Mouse (Mus musculus) liver (tissue): ENCODE results near the gene Ccdc88c.
"Not testable (repeated sequence)": the region's sequence is repeated elsewhere in the genome, so short reads cannot be mapped to it uniquely, and the experiment has no call there.

Experiments used
- DNase-seq: peaks from one replicate; pipeline ENCODE4 v3.0.0-alpha.2; 2020; ENCODE audit warnings: mixed read lengths

Gene Ccdc88c

DNA sequence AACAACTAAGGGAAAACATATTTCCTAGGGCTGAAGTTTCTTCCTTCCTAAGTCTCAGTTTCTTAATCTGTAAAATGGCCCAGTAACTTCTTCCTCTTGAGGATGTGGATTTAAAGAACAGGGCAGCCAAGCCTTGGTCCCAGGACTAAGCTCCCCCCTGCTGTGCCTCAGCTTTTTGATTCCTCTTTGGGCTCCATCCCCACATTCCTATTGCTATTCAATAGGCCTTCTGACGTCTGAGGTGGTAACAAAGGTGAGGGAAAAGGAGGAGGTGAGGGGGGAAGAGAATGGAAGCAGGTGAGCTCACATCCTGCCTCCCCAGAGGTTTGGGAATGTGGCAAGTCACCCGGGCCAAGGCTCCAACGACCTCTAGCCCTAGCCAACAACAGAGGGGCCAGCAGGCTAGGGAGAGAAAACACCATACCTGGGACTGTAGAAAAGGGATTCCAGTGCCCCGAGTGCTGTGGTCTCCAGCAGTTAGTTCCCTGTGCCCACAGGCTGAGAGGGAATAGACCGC is 12.4 kb downstream of the Ccdc88c start:
- no peak for DNase-seq

DNA sequence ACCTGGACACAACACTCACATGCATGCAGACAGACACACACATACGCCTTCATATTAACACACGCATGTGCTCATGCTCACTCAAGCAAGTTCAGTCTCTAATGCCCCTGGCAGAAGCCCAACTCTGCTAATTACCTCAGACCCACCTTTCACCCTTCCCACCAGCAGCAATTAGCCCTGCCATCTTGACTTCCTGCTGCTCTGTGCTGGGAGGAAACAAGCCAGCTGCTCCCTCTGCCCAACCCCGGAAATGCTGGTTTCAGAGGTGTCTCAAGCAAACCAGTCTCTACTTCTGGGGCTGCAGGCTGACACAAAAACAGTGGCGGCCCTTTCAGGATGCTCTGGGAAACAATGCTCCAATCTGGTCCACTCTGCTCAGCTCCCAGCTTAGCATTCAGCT is 12.9 kb downstream of the Ccdc88c start:
- DNase-seq = peak; percentile 27

DNA sequence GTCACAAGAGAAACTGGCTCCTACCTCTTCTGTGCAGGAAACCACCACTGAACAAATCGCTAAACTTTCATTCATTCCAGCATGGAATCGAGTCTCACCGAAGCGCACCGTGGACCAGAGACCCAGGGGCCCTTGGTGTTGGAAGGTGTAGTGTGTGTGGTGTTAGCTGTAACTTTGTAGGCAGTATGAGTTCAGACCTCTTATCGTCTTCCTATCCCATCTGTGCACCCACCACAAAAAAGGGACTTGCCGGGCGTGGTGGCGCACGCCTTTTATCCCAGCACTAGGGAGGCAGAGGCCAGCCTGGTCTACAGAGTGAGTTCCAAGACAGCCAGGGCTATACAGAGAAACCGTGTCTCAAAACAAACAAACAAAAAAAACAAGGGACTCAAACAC is 13.7 kb downstream of the Ccdc88c start:
- DNase-seq = peak; percentile 41

DNA sequence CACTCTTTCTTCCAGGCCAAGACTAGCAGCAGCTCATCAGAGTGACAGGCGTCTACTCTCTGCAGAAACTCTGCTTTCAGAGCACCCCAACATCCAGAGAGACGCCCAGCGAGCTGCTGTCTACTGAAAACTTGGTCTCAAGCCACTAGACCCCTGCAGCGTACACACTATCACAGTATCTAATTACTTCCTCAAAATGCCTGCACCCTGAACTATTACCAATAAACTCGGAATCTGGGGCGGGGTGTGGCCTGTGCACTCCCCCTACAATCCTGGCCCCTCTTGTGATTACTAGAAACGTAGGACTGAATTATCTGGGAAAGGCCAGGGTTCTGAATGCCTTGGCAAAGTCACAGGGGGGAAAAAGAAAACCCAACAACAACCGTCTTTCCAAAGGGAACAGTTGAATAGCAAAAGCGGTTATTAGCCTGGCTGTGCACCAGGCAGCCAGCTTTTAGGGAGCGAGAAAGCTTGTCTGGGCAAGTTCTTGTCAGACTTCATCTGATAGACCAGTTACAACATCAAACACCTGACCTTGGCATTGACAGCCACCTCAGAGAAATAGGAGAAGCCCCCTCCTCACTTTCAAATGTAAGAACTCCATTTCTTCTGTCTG is 14.2 kb downstream of the Ccdc88c start:
- DNase-seq = no peak

DNA sequence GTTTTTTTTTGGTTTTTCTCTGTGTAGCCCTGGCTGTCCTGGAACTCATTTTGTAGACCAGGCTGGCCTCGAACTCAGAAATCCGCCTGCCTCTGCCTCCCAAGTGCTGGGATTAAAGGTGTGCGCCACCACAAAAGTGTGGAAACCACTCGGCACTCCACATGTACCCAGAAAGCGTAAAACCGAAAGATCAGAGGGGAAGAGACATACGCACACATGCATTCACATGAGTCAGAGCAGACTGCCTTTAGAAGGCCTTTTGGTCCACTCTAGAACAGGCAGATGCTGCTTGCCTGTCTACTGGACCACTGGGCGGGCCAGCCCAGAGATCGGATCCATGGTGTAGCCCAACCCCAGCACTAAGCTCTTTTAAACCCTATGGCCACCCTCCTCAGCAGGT is 15.2 kb downstream of the Ccdc88c start:
- DNase-seq = not testable (repeated sequence)

DNA sequence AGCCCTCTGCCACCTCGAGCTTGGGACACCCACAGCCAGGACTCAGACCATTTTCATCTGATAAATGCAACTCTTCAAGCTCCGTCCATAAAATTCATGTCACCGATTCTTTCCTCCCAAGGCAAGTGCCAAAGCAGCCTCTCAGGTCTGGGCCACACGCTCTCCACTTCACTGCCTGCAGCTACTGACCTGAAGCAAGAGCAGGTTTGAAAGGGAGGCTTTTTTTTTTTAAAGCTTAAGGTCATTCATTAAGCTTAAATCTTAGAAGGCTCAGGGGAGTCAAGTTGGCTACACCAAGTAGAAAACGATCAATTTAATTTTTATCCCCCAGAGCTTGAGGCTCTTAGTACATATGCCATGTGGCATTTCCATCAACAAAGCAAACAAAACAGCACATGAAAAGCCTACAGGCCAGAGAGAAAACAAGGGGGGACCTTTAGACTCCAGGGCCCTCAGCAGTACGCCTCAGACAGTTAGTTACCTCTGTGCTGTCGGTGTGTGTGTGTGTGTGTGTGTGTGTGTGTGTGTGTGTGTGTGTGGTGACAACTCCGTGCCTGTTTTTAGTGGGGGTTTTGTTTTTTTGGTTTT is 15.7 kb downstream of the Ccdc88c start:
- no peak for DNase-seq

DNA sequence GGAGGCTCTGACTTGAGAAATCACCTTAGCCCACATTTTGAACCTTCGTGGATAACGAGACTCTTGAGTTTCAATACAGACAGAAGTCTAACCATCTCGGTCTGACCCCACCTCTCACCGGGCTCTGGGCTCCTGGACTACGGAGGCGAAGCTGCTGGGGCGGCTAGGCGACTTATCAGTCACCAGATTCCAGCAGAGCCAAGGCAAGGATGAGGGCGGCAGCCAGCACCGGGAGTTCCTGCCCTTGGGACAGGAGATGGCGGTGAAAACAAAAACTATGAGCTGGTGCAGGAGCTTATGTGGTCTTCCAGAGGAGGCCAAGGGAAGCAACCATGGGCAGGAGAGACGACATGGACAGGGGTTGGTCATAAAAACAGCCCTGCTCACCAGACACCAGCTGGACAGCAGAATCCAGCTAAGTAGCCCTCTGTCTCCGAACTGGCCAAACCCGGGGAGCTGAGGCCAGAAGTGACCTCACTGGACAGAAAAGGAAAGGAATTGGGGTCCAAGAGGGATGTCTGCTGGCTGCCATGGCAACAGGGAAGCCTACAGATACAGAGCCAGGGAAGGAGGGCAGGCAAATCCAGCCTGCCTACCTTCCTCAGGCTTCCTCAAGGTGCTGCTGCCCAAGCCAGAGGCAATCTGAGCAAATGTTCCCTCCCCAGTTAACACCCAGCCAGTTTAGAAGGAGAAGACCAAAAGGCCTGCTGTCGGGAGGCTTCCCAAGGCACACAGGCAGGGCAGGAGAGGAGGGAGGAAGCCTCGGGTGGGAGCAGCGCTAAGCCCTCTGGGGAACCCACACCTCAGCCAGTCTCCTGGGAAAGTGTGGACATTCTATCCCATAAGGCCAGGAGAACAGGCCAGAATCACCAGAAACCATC is 16.4 kb downstream of the Ccdc88c start:
- peak; percentile 63 for DNase-seq

DNA sequence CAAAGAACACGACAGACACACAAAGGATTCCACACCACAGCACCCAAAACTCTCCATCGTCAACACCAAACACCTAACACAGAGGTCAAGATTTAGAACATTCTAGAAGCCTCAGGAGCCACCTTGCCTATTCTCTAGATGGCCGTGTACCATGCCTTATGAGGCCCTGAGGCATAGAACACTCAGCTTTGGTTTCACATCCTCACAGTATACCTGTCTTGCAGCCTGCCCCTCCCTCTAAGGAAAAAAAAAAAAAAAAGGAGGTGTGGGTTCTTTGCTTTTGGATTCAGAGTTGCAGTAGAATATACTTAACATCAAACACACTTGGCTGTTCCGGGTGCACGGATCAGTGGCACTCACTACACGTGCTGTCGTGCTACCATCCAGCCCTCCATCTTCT is 17.8 kb downstream of the Ccdc88c start:
- DNase-seq = no peak

DNA sequence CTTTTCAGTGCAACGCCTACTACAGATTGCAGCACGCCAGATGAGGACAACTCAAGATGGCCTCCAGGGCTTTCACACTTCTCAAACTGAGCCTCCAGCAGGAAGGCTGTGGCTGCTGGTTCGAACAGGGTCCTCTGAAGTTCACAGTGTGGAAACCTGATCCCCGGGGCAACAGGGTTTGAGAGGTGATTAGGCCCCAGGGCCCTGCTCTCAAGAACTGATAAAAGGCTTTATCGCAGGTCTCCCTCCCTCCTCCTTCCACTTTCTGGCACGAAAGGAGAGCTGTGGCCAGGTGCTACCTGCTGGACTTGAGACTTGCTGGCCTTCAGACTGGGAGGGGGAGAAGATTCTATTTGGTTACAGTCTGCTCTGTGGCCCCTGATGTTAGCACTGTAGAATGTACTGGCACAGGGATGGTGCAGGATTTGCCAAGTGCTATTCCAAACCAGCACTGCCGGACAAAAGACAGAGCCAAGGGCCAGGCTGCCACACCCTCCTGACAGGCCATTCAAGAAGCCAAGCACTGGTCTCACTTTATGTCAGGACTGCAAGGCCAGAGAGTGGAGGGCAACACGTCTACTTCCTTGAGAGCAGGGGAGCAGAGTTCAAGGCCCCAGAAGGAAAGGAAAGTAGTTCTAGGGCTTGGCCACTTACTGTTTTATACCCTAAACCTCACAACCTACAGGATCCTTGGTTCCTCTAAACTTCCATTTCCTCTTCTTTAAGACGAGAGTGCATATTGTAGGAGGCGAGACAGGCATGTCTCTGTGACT is 18.5 kb downstream of the Ccdc88c start:
- DNase-seq = peak; percentile 68

DNA sequence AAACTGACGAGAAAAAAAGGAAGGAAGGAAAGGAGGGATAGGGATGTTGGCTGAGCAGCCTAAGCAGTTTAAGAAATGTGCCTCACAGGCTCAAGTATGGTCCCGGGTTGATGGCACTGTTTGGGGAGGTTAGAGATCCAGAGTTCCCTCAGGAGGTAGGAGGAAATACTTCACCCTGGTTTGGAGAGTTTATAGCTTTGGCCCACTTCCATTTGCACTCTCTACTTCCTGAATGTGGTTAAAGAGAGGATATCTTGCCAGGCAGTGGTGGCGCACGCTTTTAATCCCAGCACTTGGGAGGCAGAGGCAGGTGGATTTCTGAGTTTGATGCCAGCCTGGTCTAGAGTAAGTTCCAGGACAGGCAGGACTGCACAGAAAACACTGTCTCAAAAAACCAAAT is 19.6 kb downstream of the Ccdc88c start:
- no peak for DNase-seq

DNA sequence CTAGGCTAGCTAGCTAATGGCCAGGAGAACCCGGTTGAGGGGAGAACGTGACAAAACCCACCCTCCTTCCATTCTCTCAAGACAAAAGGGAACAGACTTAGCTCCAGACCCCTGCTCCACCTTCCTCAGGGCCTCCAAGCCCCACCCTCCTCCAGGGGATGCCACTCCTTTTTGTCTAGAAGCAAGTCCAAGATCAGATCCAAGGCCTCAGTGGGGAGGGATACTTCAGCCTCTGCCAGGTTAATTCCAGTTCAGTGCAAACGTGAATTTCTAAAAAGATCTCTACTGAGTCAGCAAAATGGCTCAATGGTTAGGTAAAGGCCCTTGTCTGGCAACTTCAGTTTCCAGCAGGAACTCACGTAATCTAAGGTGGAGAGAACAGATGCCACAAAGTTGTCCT is 20.2 kb downstream of the Ccdc88c start:
- peak; percentile 47 for DNase-seq

DNA sequence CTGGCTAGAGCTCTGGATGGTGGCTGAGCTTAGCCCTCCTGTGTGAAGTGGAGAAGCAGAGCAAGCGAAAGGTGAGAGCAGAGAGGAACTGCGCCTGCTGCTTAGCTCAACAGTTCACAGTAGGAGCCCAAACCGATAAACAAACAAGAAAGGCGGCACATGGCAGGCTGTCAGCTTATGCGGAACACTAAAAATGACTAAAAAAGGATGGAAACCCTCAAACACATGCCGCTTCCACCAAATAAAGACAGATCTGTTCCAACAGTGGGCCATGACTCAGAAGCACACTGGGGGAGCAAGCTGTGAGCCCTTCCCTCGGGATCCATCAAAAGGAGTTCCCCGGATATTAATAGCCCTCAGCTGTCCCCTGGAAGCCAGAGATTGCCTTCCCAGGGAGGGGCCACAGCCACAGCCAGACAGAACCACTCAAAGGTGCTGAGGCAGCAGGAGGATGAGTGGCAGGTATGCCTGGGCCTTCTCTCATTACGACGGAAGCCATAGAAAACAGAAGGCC is 20.8 kb downstream of the Ccdc88c start:
- no peak for DNase-seq

DNA sequence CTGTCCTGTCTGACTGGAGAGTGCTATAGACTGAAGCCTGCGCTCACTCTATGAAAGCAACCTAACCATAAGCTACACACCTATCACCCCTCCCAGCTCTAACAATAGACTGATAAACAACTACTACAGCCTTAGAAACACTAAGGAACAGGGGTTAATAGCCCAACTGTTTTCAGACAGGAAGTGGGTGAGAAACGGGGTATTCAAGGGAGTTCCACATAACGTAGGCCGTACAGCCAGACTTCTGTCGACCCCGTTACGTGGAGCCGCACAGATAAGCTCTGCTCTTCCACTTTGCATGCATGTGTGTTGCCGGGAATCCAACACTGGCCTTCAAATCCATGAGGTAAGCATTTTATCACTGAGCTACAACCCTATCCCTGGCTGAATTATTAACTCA is 21.4 kb downstream of the Ccdc88c start:
- DNase-seq = no peak

DNA sequence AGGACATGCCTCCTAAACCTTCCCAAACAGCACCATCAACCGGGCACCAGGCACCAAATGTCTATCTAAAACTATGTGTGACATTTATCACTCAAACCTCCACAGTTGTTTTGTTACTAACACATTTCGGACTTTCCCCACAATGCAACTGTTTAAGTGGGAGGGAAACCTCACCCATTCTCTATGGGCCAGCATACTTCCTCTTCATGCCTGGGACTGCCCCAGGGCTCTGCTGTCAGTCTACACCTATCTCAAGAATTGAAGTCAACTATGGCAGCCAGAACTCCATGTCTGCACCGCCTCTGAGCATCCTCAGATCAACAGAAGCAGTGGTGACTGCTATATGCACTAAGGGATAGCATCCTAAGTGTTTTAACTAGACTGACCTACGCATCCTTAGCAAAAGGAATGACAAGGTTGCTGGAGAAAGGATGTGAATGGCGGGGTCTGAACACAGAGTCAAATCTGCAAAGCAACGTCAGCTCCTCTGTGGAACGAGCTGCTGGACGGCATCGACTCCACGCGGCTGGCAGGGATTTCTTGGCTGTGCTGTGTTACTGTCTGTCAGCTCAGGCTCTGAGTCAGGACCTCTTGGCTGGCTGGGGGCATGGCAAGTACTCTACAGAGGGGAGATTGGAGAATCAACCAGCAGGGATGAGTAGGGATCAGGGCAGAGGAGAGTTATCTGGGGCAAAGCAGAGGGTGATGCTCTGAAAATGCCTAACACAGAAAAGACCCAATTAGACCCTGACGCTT is 23.0 kb downstream of the Ccdc88c start:
- no peak for DNase-seq

DNA sequence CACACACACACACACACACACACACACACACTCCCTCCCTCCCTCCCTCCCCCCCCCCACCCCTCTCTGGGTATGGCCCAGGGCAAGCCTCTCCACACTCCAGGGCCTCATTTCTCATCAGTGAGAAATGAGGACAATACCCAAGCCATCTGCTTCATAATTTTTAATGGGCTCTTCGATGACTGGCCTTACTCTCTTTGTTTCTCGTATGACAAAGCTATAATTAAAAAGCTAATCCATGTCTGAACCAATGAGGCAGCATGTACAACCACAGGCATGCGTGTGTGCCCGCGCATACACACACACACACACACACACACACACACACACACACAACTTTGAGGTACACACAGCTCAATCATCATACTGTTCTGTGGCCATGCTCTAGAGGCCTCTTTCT is 23.9 kb downstream of the Ccdc88c start:
- no peak for DNase-seq

DNA sequence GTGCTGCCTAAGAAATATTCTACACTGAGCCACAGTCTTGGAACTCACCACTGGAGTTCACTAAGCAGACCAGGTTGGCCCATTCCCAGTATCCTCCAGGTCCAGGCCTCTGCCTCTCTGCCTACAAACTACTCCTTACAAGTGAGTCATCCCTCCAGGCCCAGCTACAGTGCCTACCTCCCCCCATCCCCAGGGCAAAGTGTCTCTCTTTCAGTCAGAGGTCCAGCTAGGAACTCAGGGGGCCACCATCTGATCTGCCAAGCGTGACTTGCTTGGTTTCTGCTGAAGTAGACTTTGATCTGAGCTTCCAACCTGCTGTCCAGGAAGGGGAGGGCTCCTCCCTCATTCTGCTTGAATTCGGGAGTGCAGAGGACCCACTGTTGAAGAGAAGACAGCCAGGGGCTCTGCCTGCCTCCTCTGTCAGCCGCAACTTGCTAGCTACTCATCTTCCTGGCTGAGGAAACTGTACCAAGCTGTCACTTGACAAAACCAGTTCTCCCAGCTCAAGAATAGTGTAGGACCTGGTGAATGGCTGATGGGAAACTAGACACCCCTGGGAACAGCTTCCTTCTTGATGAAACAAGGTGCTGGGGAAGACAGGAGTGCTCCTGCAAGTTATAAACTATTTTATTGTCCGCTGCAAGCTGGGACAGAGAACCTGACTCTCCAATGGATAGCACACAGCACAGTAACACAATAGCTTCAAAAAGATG is 25.9 kb downstream of the Ccdc88c start:
- no peak for DNase-seq

DNA sequence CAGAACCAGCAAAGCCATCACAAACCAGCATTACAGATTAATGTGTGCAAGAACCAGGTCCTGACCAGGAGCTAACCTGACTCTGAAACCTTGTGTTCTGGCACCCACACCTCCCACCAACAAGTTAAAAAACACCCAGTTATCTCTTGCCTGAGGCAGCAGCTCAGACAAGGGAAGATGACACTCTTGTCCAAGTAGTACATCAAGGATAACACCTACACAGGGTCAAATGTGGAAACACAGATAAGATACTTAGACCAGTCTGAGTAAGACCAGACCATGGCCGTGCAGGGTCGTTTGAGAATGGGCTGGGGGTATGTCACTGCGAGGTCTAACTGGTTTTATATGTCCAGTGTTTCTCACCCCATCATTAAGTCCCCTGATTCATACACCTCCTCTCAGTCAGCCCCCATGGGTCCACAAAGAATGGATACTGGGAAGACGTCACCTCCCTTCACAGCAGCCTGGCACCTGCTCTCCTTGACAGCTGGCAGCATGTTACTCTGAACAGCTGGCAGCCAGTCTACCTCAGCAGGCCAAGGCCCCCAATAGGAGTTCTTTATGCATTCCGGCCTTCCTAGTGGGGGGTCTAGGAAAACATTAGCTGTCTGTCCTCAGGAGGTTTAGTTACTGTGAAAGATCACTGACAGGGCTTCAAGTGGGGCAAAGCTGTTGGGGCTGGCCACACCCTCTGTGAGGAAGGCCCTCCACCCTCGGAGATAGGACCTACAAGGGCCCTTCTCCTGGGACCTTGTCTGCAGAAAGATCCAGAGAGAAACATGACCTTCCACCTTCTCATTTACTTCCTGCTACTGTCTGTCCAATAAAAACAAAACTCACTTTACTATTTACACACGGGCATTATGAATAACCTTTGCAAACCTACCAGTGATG is 29.5 kb downstream of the Ccdc88c start:
- peak; percentile 66 for DNase-seq

DNA sequence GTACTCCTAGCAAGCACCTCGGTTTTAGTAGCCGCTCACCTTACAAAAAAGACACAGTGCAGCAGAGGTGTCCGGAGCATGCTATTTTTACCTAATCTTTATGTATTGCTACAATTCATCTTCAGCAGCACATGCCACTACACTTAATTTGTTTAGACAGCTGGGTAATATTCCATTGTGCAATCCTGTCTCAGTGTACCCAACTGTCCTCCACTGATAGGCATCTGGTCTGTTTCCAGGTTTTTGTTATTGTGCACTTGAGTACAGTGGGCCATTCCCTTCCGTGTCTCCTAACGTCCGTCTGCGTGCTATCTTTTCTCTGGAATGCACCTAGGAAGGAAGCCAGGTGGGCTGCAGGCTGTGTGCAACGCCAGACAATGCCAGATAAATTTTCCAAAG is 30.3 kb downstream of the Ccdc88c start:
- DNase-seq = no peak

DNA sequence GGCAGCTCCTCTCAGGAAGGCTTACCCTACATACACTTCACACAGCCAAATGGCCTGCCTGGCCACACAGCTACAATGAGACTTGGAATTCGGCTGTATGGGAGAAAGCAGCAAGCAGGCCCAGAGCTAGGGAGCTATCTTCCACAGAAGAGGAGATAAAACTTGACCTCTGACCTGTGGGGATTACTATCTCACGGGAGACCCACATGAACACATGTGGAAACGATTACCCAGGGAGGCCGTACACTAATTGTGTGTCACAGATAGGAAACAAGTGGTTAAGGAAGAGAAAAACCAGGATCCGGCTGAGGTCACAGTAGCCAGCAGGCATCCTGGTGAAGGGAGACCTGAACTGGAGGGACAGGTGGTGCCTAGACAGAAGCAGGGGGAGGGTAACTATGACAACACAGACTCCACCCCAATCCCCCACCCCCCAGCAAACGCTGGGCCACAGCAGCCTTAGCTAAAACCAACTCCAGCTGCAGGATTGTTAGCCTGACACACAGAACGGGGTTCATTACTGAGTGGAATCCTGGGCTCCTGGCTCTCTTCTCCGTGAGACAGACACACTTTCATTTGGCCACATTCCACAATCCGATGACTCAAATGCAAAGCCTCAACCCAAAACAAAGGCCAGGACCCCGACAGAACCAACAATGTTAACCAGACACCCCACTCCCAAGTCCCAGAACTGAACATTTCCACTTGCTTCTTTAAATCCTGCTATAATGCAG is 30.9 kb downstream of the Ccdc88c start:
- DNase-seq = no peak
